Mouse (Mus musculus) left cerebral cortex, adult 11 months (tissue): ENCODE measurements around the gene Dixdc1.

ENCODE experiments used
- DNase-seq: peaks from one replicate; pipeline ENCODE4 v3.0.0; 2022; ENCODE audit warnings: low spot score

Gene Dixdc1

GRCm38 (mm10) chr9:50738914-50739870 lies at the start of gene Dixdc1:
TSS of gene Dixdc1 (minus strand) at chr9:50739517.
- DNase-seq: peak; percentile 87

- no peak for DNase-seq
These were observed 42.8 kb upstream of the Dixdc1 start for GRCm38 (mm10) chr9:50782155-50782554.

- no peak for DNase-seq
These were observed 36.9 kb upstream of the Dixdc1 start for GRCm38 (mm10) chr9:50776162-50776760.

DNA sequence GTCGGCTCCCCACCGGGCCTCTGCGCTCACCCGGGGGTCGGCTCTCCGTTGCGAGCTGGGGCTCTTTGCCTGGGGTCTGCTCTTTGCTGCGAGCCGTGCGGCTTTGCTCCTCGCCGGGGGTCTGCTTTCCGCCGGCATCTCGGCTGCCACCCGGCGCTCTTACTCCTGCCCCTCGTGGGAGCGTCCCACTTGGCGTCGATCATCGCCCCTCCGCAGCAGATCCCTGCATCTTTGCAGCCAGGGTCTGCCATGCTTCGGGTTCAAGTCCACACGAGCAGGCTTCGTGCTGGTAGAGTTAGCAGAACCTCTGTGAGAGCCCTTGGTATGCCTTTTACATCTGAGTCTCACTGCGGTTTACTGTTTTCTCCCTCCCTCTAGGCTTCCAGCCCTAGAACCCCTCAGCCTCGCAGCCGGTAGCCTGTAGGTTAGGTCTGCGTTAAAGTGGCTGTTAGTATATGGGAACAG lies 36.4 kb upstream of the Dixdc1 start:
- DNase-seq: no peak

DNA sequence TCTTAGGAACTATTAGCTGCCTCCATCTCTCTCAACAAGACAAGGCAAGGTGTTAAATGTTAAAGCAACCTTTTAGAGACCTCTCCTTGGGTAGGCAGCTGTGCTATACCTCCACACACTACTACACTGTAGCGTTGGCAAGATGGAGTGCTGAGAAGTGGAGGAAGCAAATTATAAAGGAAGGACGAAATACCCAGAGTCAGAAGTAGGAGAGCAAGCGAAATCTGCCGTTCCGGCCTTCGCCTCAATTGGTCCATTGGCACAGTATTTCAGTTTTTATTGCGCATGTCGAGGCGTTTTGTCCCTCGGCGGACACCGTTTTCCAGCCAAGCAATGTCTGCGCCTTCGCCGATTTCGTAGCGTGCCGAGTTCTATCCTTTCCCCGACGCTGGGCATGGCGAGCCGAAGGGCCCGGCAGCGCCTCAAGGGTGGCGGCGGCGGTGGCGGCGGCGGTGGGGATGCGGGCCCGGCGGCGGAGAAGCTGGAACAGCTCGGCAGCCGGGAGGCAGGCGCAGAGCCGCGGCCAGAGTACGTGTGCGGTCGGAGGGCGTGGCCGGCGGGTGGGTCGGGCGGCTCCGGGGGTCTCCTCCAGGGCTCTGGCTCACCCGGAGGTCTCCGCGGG lies 35.8 kb upstream of the Dixdc1 start, which contains the start of the genes Alg9 and 1110032A03Rik:
Gene Alg9, plus strand, starts transcription at position 29 of the 622 bp plus-strand sequence.
Gene 1110032A03Rik, minus strand, starts transcription at position 530 of the 622 bp plus-strand sequence.
- peak; percentile 72 for DNase-seq

DNA sequence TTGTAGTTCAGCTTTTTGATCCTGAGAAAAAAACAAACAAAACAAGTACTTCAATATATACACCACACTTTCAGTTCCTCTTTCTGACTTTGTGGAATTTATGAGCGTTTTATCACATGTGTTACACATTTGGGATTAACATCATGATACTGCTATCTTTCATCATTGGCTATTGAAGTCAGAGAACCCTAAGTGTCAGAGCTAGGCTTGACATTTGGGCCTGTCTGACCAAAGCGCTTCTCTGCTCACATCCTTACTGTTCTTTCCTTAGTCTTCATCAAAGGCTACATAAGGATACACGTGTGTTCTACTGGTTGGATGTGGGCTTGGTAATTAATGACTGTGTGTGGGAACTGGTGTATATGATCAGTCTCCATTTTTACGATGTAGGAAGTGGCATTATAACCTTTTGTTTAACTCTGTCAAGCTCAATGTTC lies 34.7 kb upstream of the Dixdc1 start:
- DNase-seq: no peak

DNA sequence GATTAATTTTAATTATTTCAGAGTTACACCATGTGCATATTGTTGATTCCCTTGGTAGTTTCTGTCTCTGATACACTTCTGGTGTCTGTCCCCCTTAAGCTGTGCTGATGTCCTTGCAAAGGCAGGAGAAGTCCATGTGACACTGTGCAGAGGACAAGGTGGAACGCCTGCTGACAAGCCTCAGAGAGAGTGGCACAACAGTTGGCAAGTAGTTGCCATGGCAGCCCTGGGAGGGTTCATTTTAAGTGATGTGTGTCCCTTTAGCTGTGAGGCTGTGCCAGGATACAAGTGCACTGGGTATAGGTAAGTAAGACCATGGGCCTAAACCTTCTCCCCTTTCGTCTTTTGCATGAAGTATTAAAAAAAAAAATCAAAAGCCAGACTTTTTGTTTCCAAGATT lies 30.7 kb upstream of the Dixdc1 start:
- no peak for DNase-seq

GRCm38 (mm10) chr9:50768107-50769002 lies 29.0 kb upstream of the Dixdc1 start, which contains the start of gene Fdxacb1:
TSS of gene Fdxacb1 (plus strand) at chr9:50768236.
- DNase-seq: peak; percentile 98

DNA sequence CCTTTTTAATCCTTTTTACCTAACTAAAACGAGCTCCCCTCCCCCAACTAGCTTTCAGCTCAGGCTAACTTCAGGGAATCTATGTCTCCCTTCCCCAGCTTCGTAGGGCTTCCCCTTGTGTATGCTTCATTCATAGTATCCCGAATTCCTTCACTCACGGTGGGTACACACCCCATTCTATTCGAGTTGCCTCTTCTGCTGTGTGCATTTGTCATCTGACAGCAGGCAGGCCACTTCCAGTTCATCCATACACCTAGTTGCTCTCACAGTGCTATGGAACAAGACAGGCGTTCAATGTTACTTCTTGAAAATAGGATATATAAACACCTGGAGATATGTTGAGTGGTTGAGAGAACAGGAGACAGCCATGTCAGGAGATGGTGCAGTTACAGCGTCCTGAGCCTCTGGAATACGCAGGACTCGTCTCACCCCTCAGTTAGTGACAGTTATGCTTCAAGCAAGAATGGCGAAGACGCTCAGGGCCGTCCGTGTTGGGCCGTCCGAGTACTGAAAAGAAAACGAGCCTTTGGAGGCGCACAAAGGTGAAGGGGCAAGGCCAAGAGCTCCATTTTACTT lies 28.3 kb upstream of the Dixdc1 start:
- no peak for DNase-seq

DNA sequence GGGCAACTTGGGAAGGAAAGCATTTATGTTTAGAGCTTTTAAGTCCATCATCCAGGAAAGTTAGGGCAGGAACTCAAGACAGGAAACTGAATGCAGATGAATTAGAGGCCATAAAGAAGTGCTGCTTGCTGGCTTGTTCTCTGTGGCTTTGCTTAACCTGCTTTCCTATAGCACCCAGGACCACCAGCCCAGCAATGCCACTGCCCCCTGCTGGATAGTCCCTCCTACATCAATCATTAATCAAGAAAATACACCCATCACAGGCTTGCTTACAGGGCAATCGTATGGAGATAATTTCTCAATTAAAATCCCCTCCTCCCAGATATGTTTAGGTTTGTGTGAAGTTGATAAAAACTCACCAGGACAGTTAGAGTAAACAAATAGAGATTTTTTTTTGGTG lies 24.0 kb upstream of the Dixdc1 start:
- DNase-seq: no peak

DNA sequence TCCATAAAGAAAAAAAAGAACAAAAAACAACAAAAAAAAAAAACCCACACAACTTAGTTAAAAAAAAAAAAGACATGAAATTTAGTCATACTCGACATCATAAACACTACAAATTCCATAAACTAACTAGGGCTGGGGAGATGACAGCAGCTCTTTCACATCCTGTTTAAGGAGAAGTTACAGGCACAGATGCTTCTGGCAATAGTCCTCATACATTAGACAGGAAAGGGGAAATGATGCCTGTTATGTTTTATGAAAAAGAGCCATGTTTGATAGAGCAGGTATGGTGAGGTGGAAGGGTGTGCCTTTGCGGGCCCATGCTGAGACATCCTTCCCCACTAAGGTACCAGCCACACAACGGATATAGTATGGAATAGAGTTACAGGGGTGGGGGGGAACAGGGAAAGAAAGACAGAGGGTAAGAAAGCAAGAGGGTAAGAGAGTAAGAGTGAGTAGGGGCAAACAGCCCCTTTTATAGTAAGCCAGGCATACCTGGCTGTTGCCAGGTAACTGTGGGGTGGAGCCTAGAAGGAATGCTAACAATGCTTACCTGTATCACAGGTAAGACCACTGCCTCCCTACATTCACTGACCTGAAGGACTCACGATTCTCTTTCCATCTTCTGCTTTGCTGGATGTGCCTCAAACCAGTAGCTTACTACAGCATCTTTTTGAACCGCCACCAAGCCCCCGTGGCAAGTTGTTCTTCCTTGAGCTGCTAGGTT lies 22.4 kb upstream of the Dixdc1 start:
- DNase-seq: no peak

- no peak for DNase-seq
These were observed 17.4 kb upstream of the Dixdc1 start for GRCm38 (mm10) chr9:50756711-50757110.

DNA sequence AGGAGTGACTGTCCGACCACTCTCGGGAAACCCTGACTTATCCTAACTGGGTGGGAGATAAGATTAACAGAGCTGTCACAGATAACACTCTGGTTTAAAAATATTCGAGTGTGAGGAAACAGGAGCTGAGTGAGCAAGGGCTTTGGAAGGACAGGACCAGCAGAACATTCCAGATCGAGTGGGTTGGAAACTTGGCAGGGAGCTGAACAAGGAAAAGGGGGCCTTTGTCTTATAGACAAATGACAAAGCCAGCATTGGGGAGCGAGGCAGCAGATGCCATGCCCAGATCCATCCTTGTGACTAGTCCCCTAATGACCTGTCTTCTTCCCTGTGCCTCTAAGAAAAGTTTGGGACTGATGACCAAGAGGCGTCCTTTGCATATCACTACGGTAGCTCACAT lies 14.6 kb upstream of the Dixdc1 start:
- no peak for DNase-seq

- peak; percentile 61 for DNase-seq
These were observed 13.7 kb upstream of the Dixdc1 start for GRCm38 (mm10) chr9:50752784-50753615.

- no peak for DNase-seq
These were observed 12.8 kb upstream of the Dixdc1 start, which contains the start of gene Hspb2 for GRCm38 (mm10) chr9:50752054-50752602. TSS of gene Hspb2 (minus strand) at chr9:50752354.

DNA sequence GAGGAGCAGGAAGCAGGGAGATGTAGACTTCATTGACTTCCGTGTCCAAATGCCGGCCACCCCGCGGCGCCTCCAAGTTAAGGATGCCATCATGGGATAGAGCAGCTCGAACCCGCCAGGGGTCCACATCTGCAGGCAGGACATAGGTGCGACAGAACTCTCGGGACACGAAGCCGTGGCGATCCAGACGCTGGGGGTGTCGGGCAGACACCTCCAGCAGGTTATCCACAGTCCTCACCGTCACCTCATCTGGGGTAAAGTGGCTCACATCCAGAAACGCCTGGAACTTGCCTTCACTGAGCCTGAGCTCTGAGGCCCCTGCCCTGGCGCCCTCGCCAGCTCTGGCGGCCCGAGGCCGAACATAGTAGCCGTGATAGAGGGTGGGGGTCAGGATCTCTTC lies 12.0 kb upstream of the Dixdc1 start, which contains the start of gene Cryab:
Gene Cryab, plus strand, starts transcription at position 3 of the 400 bp plus-strand sequence.
- no peak for DNase-seq

DNA sequence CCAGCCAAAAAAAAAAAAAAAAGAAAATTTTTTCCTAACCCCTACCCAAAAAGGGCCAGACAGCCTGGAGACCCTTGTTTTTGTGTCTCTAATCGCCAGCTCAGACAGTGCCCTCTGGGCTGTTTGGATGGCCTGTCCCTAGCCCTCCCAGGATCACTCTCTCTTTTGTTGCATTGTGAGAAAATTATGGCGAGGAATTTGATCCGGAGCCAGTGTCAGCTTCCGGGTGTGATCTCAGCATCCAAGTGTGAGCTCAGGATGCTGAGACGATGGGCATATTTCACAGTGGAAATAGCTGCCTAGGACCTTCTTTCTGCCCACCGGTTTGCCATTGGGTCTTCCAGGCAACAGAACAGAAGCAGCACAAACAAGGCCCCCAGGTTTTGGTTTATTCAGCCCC lies 11.4 kb upstream of the Dixdc1 start:
- DNase-seq: no peak

DNA sequence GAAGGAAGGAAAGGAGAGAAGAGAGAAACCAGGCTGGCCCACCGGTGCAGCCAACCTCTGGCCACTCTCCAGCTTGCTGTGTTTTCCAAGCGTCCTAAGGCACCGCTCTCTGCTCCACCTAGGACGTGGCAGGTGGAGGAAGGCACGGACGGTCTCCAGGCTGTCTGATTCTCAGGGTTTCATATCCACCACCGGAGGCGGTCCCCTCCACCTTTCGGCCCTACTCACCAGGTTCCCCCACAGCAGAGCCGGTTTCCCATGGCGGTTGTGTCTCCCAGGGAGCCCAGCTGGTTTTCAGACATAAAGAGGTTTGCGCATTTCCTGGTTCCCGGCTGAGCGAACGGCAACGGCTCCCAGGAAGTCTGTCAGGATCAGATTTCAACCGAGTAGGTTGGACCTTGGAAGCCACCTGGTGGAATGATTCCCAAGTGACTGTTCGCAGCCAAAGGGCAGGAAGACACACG lies 6.9 kb upstream of the Dixdc1 start, which contains the start of gene 2310030G06Rik:
Gene 2310030G06Rik, minus strand, starts transcription at position 323 of the 464 bp plus-strand sequence.
- no peak for DNase-seq

GRCm38 (mm10) chr9:50745806-50746205 lies 6.5 kb upstream of the Dixdc1 start:
- no peak for DNase-seq
